Mouse (Mus musculus): ENCODE results near the gene Fbxo21.

- TF ChIP-seq CTCF (IDR thresholded peaks at IDR 0.05; ENCODE audit: low read depth) (no peak), EP300 (IDR thresholded peaks at IDR 0.05; ENCODE audit: low read depth) (no peak)
Measured at GRCm38 (mm10) chr5:117990957-117991356, 14.4 kb downstream of the Fbxo21 start.
